Mouse (Mus musculus): ENCODE data around the gene 1810009A15Rik.
A peak's percentile ranks its signal among the peaks of the same experiment; 100 is the strongest.
"Not testable (repeated sequence)": the region's sequence is repeated elsewhere in the genome, so short reads cannot be mapped to it uniquely, and the experiment has no call there.

1810009A15Rik gene

DNA sequence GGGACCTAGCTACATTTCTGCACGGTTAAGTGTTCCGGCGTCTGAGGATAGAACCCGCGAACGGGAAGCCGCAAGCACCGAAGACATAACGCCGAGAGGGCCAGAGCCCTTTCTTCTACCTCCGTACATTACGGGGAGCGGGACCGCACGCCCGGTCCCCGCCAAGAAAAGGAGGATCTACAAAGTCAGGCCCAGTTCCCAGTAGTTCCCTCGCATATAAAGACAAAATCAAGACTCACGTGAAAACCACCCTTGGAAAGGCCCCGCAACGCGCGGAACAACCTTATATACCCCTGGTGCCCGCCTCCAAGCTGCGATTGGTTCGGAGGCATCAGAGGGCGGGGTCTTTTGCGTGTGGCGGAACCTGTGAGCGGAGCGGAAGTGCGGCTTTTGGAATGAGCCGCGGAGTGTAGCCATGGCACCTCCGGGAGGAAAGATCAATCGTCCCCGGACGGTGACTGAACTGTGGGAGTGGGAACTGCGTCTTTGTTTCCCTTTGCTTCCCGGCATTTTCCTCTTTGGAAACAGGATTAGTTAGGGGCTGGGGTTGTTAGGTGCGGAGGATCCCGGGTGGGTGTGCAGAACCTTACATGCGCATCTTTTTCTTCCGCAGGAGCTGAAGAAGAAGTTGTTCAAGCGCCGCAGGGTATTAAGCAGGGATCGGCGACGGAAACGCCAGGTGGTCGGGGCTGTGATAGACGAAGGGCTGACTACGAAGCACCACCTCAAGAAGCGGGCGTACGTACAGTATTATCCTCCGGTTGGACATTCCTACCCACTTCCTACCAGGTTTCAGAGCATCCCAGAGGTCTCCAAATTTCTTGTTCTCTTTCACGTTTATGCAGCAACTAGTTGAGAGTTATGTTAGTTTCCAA, at the start of gene 1810009A15Rik, which contains the start of gene Gm49416:
Gene 1810009A15Rik, plus strand, starts transcription at position 343 of the 875 bp plus-strand sequence.
Gene Gm49416, plus strand, starts transcription at position 416 of the 875 bp plus-strand sequence.
- peak; percentile 94 to 95 for DNase-seq

DNA sequence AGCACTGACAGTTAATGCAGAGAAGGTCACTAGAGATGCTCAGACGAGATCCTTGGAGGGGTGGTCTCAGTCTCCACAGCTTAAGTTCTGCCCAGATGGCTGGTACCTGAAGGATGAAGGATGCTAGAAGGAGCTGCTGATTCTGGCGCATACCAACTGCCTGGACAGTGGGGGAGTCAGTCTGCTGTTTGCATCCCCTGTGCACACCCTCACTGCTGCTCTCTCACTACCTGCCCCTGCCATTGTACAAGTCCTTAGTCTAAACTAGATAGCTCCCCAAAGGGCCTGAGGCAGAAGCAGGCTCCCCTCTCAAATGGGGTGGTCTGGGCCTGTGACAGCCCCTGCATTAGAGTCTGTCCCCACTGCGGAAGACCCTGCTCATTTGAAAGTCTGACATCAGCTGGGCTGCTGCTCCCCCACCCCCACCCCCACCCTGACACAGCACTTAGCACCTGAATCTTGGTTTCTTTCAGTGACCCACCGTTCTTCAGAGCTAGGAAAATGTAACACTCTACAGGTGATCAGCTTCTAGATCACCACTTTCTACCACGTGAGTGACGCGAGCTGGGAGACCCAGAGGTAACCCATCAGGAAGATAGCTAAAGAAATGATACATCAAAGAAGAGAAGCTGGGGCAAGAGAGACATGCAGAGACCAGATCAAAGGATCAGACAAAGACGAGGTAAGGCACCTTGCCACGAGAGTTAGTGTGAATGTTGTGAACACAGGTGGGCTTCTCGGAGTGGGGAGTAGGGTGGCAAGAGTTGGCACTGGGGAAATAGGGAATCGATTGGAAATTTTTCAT, 49.3 kb upstream of the 1810009A15Rik start, which contains the start of gene Gng3:
Gene Gng3, minus strand, starts transcription at position 92 of the 805 bp plus-strand sequence.
- DNase-seq, result no peak

DNA sequence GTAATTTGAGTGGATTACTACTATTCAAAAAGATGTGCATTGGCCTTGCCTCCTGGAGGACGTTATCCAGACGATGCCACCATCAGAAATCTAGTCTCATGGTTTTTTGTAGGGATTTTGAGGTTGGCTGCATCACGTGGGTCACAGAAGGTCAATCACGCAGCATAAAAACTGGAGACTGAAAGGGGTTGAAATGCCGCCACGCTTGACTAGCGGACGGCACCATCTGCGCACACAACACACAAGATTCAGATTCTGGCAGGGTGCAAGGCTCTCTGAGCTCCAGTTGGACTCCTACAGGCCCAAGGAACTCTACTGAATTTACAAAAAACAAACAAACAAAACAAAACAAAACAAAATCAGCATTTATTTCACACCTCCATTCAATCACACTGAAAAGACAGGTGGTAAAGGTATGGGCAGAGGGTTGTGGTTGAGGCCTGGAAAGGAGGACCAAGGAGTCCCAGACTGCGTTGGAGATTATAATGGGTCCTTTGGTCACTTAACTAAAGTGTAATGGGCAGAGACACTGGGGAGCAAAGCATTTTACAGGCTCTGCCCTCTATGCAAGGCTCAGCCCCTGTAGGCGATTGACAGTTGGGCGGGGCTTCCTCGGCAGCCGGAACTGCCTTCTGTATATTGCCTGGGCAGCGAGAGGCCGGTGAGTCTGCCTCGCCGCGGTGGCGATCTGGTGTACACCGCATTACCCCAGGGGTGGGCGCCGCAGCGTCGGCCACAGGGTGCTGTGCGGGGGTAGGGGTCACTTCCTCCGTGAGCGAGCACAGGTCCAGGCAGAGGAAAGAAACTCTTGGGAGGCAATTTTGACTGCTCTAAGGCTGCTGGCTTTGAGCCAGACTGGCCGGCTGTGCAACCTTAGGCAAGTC, 48.5 kb upstream of the 1810009A15Rik start:
- DNase-seq, result peak; percentile 79 to 86

DNA sequence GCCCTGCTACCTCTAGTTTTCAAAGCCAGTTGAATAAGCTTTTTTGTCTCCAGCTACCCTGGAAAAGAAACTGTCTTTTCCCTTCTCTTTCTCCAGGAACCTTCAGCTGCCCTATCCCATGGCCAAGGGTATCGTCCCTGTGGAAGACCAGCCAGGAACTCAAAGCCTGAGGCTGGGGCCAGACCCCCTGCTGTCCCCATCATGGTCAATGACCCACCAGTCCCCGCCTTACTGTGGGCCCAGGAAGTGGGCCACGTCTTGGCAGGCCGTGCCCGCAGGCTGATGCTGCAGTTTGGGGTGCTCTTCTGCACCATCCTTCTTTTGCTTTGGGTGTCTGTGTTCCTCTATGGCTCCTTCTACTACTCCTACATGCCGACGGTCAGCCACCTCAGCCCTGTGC, 47.6 kb upstream of the 1810009A15Rik start:
- no peak for DNase-seq

DNA sequence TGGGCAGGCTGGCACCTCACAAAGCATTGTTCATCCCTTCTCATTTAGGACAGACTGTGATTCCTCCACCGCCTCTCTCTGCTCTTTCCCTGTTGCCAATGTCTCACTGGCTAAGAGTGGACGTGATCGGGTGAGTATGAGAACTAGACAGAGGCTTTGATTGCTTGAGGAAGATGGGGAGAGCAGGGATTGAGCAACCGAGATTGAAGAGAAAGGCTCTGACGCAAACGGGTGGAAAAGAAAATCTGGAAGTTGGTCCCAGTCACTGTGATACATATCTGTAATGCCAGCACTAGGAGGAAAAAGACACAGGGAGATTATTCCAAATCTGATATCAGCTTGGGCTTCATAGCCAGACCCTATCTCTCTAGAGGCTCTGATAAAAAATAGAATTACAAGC, 45.7 kb upstream of the 1810009A15Rik start:
- DNase-seq, result no peak

DNA sequence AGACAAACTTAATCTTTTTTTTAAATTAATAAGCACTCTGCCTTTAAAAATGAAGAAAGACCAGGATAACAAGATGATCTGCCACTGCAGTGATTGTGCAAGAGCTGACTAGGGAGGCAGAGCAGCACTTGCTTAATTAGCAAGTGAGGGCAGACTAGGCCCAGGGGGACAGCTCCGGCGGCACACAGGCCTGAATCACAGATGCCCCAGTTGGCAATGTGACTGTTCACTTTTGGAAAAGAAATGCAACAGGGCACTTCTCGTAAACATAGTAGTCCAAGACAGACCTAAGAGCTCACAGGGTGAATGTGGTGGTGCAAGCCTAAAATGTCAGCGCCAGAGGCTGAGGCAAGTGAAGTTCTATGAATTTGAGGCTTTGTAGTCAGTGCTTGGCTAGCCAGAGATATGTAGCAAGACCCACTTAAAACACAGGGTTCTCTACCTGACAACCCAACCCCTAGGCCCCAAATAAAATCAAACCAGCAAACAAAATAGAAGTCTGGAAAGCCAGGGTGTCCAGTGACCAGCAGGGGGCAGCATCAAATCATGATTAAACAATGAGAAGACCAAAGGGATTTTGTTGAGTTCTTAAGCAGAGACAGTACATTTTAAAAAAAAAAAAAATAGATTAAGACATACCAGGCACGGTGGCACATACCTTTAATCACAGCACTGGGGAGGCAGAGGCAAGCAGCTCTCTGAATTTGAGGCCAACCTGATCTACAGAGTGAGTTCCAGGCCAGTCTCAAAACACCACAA, 44.1 kb upstream of the 1810009A15Rik start:
- peak; percentile 60 to 78 for DNase-seq

DNA sequence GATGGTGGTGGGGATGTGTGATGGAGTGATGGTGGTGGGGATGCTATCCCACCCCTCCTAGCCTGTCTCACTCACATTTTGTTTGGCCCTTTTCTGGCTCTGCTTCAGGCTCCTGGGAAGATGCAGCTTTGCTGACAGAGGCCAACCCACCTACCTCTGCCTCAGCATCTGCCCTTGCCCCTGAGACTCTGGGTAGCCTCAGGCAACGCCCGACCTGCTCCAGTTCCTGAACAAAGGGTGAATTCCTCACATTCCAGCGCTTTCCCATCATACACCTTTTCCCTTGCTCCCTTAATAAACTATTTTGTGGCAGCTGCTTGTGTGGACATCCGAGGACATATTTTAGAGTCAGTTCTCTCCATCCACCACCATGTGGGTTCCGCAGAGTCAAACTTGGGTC, 40.3 kb upstream of the 1810009A15Rik start:
- no peak for DNase-seq

DNA sequence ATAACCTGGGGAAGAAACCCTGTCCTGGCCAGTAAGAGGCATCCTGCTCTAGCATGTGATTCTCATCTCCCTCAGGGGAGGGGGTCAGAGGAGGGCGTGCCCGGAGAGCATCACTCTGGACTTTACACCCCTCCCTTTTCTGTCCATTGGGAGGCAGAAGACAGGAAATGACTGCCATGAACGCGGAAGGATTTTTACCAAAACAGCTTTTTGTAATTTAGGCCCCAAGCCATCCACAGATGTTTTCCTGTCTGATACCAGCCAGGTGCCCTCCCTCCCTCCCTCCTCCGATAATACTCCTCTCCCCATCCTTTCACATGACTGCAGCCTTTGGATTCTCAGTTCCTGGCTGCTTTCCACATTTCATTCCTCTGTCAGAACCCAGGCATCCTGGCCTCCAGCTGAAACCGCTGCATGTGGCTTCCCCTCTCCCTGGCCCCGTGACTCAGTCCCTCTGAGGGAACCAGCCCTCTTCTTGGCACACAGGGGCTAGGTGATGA, 38.2 kb upstream of the 1810009A15Rik start, which contains the start of gene Lrrn4cl:
Gene Lrrn4cl, plus strand, starts transcription at position 367 of the 500 bp plus-strand sequence.
- no peak for DNase-seq

DNA sequence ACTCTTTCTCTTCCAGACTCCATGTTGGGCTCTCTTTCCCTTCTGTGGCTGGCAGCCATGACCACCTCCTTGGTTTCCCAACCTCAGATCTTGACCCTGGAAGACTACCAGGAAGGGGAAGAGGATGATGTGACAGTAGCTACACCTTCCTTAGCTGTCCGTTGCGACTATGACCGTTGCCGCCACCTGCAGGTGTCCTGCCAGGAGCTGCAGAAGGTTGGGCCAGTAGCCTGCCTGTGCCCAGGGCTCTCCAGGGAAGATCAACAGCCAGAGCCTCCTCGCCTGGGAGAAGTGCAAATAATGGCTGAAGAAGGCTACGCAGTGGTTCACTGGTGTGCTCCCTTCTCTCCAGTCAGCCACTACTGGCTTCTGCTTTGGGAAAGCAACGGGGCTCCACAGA, 37.0 kb upstream of the 1810009A15Rik start:
- DNase-seq, result no peak

DNA sequence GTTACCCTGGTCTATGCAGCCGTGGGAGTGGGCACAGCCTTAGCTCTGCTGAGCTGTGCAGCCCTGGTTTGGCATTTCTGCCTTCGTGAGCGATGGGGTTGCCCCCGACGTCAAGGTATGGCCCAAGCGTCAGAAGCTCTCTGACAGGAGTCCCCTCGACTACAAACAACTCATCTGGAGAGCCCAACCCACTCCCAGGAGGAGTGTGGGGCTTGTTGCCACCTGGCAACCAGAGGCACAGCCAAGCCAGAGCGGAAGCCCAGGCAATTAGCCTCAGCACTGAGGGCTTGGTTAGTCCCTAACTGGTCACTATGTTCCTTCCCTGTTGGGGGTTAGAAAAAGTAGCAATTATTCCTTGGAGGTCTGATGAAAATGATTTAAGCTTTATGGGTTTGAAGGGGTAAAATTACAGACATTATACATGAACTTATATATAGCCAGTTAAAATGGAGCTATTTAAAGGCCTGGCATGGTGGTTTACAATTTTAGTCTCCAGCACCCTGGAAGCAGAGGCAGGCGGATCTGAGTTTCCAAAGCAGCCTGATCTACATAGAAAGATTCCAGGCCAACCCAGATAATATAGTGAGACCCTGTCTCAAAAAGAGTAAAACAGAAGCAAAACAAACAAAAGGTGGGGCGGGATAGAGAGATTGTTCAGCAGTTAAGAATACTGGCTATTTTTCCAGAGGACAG, 36.3 kb upstream of the 1810009A15Rik start:
- DNase-seq, result no peak

DNA sequence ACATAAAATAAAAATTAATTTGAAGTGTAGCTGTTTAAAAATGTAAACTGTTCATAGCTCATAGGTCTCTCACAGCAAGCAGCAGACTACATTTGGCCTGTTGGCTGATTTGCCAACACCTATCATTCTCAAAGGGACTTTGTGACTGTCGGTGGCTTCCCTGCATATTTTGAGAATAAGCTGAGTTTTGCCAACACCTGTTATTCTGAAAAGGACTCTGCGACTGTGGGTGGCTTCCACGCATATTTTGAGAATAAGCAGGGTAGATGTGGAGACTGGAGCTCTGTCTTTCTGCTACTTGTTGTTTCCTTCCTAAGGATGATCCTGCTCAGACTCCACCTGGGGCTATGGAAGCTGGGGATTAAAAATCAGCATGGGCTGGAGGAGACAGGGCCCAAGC, 35.5 kb upstream of the 1810009A15Rik start:
- DNase-seq, result no peak

DNA sequence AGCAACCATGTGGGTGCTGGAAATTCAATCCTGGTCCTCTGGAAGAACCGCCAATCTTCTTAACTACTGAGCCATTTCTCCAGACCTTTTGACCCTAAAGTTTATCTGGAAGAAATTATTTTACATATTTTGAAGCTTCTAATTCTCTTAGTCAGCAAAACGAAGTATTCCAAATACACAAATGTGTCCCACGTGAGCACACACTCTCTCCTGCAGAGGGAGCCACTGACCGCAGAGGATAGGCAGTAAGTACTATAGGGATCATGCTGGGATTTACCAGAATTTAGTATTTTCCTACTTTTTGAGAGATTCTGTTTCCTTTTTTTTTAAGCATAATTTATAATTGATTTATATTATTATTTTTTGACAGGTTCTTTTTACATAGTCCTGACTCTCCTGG, 31.0 kb upstream of the 1810009A15Rik start:
- DNase-seq, result peak; percentile 52 to 64

DNA sequence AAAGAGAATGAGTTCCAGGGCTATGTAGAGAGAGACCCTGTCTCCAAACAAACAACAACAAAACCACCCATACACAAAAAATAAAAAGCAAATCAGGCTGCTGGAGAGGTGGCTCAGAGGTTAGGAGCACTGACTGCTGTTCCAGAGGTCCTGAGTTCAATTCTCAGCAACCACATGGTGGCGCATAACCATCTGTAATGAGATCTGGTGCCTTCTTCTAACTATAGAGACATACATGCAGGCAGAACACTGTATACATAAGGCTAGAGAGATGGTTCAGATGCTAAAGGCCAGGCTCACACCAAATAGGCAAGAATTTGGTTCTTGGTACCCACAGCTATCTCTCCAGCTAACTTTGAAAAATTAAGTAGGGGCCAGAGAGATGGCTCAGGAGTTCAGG, 29.6 kb upstream of the 1810009A15Rik start:
- no peak for DNase-seq

DNA sequence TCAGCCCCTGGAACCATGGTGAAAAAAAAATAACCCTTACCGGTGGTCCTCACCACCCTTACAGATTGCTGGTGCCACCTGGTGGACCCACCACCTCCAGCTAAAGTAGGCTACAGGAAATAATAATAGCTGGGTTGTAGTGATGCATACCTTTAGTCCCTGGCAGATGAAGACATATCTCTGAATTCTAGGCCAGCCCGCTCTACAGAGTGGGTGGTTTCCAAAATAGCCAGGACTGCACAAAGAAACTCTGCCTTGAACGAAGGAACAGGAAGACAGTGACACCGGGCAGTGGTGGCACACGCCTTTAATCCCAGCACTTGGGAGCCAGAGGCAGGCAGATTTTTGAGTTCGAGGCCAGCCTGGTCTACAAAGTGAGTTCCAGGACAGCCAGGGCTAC, 24.4 kb upstream of the 1810009A15Rik start:
- DNase-seq, result no peak

DNA sequence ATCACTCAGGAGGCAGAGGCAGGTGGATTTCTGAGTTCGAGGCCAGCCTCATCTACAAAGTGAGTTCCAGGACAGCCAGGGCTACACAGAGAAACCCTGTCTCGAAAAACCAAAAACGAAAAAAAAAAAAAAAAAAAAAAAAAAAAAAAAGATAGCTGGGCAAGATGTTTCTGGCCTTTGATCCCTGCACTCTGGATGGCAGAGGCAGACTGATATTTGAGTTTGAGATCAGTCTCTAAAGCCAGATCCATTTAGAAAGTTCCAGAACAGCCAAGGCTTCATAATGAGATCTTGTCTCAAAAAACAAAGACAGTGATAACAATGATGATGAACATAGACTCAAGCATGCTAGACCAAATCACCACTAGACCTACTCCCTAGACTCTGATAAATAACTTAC, 18.3 kb upstream of the 1810009A15Rik start:
- not testable (repeated sequence) for DNase-seq

DNA sequence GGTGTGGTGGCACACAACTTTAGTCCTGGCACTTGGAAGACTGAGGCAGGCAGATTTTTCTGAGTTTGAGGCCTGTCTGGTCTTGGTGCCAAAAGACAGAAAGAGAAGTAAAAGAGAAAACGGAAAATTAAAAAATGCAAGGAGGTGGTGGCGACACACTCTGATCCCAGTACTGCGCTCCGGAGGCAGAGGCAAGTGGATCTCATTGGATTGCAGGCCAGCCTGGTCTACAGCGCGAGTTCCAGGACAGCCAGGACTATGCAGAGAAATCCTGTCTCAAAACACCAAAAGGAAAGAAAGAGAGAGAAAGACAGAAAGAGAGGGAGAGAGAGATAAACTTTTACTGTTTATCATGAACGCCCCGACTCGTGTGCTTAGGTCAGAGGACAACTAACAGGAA, 17.8 kb upstream of the 1810009A15Rik start:
- DNase-seq, result no peak

DNA sequence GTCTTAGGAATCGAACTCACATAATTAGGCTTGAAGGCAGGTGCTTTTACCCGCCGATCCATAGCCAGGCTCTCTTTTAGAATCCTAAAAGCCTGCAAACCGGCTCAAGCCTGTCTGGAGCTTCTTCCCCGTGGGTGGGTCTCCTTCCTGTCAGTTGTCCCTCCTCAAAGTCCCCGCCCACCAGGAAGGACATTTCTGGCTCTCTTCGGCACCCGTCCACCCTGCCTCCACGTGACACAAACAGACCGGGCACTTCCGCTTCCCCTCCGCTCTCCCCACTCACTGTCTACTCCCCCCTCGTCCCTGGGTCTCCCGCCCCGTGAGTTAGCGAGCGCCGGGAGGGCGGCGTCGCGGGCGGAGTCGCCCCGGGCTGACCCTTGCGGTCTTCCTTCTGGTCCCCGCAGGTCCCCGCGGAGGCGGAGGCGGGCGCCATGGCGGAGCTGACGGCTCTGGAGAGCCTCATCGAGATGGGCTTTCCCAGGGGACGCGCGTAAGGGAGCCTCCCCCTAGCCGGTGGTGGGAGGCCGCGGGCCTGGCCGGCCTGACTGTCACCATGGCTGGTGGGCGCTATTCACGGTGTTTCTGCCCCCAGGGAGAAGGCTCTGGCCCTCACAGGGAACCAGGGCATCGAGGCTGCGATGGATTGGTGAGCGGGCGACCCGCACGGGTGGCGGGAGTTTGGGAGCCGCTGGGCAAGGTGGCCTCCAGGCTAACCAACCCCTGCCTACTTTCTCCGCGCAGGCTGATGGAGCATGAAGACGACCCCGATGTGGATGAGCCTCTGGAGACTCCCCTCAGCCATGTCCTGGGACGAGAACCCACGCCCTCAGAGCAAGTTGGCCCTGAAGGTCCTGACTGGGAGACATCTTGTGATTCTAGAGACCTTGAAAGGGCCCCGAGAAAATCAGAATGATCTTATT, 17.1 kb upstream of the 1810009A15Rik start, which contains the start of gene Ubxn1:
Gene Ubxn1, plus strand, starts transcription at position 230 of the 920 bp plus-strand sequence.
- peak; percentile 98 for DNase-seq

DNA sequence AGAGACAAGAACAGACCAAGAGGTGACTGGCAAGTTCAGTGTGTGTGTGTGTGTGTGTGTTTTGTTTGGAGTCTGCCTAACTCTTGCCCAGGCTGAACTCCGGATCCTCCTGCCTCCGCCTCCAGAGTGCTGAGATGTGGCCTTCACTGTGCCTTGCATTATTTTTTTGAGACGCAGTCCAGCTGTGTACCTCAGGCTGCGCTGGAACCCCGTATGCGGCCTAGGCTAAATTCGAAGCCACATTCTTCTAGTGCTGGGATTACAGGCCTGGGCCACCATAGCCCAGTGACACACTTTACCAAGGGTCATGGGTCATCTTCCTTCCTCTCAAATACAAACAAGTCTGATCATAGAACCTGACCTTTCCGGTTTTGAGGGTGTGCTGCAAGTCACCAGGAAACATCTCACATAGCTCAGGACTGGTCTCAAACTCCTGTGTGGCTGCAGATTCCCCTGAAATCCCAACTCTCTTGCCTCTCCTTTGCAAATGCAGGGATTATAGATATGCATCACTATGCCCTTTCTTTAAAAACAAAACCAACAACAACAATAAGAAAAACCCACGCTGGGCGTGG, 16.3 kb upstream of the 1810009A15Rik start:
- DNase-seq, result no peak

DNA sequence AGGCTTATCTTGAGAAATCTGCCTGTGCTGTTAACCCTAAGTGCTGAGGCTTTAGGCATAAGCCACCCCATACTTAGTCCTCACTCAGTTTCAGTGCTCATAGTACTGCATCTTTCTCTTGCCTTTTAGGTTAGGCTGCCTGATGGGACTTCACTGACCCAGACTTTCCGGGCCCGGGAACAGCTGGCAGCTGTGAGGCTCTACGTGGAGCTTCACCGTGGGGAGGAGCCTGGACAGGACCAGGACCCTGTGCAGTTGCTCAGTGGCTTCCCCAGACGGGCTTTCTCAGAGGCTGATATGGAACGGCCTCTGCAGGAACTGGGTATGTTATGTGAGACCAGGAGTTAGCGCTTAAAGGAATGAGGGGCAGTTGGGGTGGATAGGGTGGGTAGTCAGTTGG, 13.6 kb upstream of the 1810009A15Rik start:
- no peak for DNase-seq

Data from kidney, adult 8-10 months (tissue).